Mouse (Mus musculus): ENCODE results near the gene Armcx4.

DNA sequence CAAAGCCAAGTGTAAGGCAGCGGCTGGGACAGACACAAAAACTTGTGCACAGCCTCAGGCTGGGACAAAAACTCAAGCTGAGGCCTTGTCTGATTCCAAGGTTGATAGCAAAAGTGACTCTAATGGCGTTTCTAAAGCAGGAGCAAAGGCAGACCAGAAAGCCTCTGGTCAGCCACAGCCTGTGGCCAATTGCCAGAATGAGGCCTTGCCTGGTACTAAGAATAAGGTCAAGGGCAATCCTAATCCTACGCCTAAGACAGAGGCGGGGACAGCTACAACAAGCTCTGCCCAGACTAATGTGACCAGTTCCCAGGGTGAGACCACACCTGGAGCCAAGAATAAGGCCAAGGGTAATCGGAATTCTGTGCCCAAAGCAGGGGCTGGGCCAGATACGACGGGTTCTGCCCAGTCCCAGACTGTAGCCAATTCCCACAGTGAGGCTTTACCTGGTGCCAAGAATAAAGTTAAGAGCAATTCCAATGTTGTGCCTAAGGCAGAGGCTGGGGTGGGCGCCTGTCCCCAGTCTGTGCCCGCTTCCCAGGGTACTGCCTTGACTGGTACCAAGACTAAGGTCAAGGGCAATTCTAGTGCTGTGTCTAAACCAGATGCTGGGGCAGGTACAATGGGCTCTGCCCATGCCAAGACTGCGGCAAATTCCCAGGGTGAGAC, 4.7 kb downstream of the Armcx4 start:
- no peak for TF ChIP-seq MAX (IDR thresholded peaks at IDR 0.05; ENCODE audit: low read depth)
- TF ChIP-seq MYOG (IDR thresholded peaks at IDR 0.05; ENCODE audit: control insufficient read depth in 1 of 3, insufficient read depth in 1 of 3, insufficient read length in 2 of 3, low read depth in 2 of 3) = no peak
- no peak for TF ChIP-seq POLR2A (IDR thresholded peaks at IDR 0.05; ENCODE audit: insufficient read length, low read depth)
- TF ChIP-seq E2F4 (IDR thresholded peaks at IDR 0.05; ENCODE audit: insufficient read depth) = no peak
- TF ChIP-seq POLR2AphosphoS2 (IDR thresholded peaks at IDR 0.05; ENCODE audit: insufficient read length, low read depth) = no peak
- no peak for TF ChIP-seq REST (IDR thresholded peaks at IDR 0.05; ENCODE audit: insufficient read depth, insufficient read length)
- TF ChIP-seq CEBPB (IDR thresholded peaks at IDR 0.05; ENCODE audit: insufficient read depth, poor library complexity, severe bottlenecking) = no peak

Data from myocyte (in vitro differentiated cells).